Mouse (Mus musculus) small intestine, adult 2 months (tissue): ENCODE measurements around the gene Vmn2r87.

Experiments used
- CTCF ChIP-seq: fragments of 200-500 bp; IDR thresholded peaks from 2 replicates; pipeline ENCODE4 v1.5.1; 2012; ENCODE audit warnings: low read depth, mild to moderate bottlenecking, control low read depth, inconsistent platforms, low read length, moderate library complexity, mixed read lengths; ENCODE audit not compliant: insufficient replicate concordance, insufficient read length; ENCODE audit errors: extremely low read depth
- POLR2A ChIP-seq: fragments of 200-500 bp; IDR thresholded peaks from 2 replicates; pipeline ENCODE4 v1.6.1; 2012; ENCODE audit warnings: low read depth, mild to moderate bottlenecking, control low read depth, inconsistent platforms, low read length, moderate library complexity

DNA sequence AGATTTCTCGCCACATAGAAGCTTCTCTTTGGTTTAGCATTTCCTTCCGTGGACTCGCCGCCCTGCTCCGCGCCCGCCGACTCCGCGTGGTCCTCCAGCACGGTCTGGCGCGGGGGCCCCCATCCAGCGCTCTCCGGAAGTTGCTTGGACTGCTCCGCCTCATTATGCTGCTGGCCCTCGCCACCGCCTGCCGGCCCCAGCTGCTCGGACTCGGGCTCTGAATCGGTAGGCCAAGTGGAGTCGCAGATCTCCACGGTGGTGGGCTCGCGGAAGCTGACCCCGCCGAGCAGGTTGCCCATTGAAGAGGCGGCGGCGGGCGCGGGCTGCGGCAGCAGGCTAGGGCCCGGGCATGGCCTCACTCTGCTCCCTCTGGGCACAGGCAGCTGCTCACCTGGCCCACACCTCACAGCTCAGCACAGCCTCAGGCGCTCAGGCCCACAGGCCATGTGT is 26.9 kb downstream of the Vmn2r87 start:
- TF ChIP-seq POLR2A (no peak), CTCF (no peak)
